Mouse (Mus musculus) embryonic fibroblast, embryonic 13.5 days (primary cell): ENCODE data around the gene Terb2.

Experiments
- CTCF ChIP-seq: IDR thresholded peaks from 2 replicates; pipeline ENCODE4 v1.5.1; 2011; ENCODE audit warnings: mild to moderate bottlenecking, control low read depth, low read length, moderate library complexity, borderline replicate concordance; ENCODE audit not compliant: insufficient read depth
- POLR2A ChIP-seq: IDR thresholded peaks from 2 replicates; pipeline ENCODE4 v1.6.1; 2011; ENCODE audit warnings: low read depth, mild to moderate bottlenecking, control low read depth, low read length, moderate library complexity

- TF ChIP-seq CTCF (no peak), POLR2A (no peak)
Measured at GRCm38 (mm10) chr2:122206440-122207107, 20.5 kb downstream of the Terb2 start.
